Comparison of ENCODE assay signal across 9 mouse cellular contexts in the genomic region with DNA sequence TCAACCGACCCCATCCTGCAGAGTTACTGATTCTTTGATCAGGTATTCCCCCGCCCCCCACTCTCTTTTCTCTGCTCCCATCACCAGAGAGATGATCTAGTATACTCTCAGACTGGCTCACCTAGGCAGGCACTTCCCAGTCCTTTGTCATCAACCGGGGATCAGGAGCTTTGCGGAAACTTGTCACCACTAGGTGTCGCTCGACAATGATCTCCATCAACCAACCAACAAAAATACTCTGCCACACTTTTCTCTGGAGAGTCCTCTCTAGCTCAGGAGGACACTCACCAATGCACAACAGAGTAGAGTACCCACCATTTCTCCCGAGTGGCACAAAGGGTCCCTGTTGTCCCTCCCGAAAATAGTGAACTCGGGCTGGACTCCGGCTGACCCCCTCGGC.
A peak's percentile ranks its signal among the peaks of the same experiment; 100 is the strongest.
DNase-seq lines count a peak whose midpoint lies in the region; ATAC-seq and TF ChIP-seq lines count a peak whose summit lies in the region.
"Had no signal": no experiment of that assay in that cellular context is flagged by ENCODE, and none has a peak within 500 bp of the region (broad histone marks: within the 10 kb centered on the region; RNA-seq: fewer than 3 reads in every experiment).

No protein-coding gene starts in this region.

- H3K36me3 ChIP-seq in embryonic facial prominence, embryonic 10.5 days (replicated peaks): no peaks in the 10 kb centered on the region
- H3K36me3 ChIP-seq in intestine, postnatal 0 days (ENCODE audit: control insufficient read depth, insufficient read depth): no peaks in the 10 kb centered on the region
- no peaks in the 10 kb centered on the region for H3K36me3 ChIP-seq in liver, postnatal 0 days (replicated peaks; ENCODE audit: insufficient read depth, low read length)
- H3K36me3 ChIP-seq: liver, embryonic 13.5 days had no signal

- no peaks in the 10 kb centered on the region for H3K4me1 ChIP-seq in embryonic facial prominence, embryonic 10.5 days
- H3K4me1 ChIP-seq in intestine, postnatal 0 days (replicated peaks; ENCODE audit: control insufficient read depth, insufficient read depth, low read length): no peaks in the 10 kb centered on the region
- H3K4me1 ChIP-seq in liver, postnatal 0 days (ENCODE audit: insufficient read depth): no peaks in the 10 kb centered on the region
- H3K4me1 ChIP-seq: liver, embryonic 13.5 days had no signal

- no peaks in the 10 kb centered on the region for H3K27me3 ChIP-seq in embryonic facial prominence, embryonic 10.5 days (replicated peaks; ENCODE audit: low read depth, poor library complexity, severe bottlenecking)
- H3K27me3 ChIP-seq in intestine, postnatal 0 days (replicated peaks; ENCODE audit: control insufficient read depth, insufficient read depth, low read length): no peaks in the 10 kb centered on the region
- H3K27me3 ChIP-seq in liver, postnatal 0 days (ENCODE audit: insufficient read depth, low read length): no peaks in the 10 kb centered on the region
- H3K27me3 ChIP-seq: liver, embryonic 13.5 days had no signal

- 35% methylated on average over 11 of the region's 11 CpGs for WGBS in embryonic facial prominence, embryonic 10.5 days
- WGBS in intestine, postnatal 0 days: 43% methylated on average over 11 of the region's 11 CpGs
- WGBS in liver, postnatal 0 days (ENCODE audit: insufficient replicate concordance): 34% methylated on average over 11 of the region's 11 CpGs

- no peaks in the 10 kb centered on the region for H3K9me3 ChIP-seq in embryonic facial prominence, embryonic 10.5 days
- H3K9me3 ChIP-seq in intestine, postnatal 0 days (ENCODE audit: control insufficient read depth): no peaks in the 10 kb centered on the region
- no peaks in the 10 kb centered on the region for H3K9me3 ChIP-seq in liver, postnatal 0 days (ENCODE audit: low read length)
- H3K9me3 ChIP-seq: liver, embryonic 13.5 days had no signal

- ATAC-seq in intestine, postnatal 0 days: no peak
- ATAC-seq in liver, postnatal 0 days: no peak
- ATAC-seq in activated CD4-positive, CD25-positive, alpha-beta regulatory T cell, adult 4 months: no peak

- H3K27ac ChIP-seq in embryonic facial prominence, embryonic 10.5 days (replicated peaks): no peak overlapping the region
- H3K27ac ChIP-seq in intestine, postnatal 0 days (ENCODE audit: low read depth, low read length): no peak overlapping the region
- no peak overlapping the region for H3K27ac ChIP-seq in liver, postnatal 0 days (ENCODE audit: low read depth)
- H3K27ac ChIP-seq: liver, embryonic 13.5 days had no signal

- peak; percentile 60 for TF ChIP-seq CTCF in intestine, postnatal 0 days (IDR thresholded peaks at IDR 0.05; ENCODE audit: low read depth)
- peak; percentile 32; the same call in 1 of the 2 replicates for TF ChIP-seq CTCF in liver, postnatal 0 days (IDR thresholded peaks at IDR 0.05; ENCODE audit: low read depth)

- TF ChIP-seq EP300 in liver, postnatal 0 days (IDR thresholded peaks at IDR 0.05; ENCODE audit: low read depth): no peak

- no peak overlapping the region for H3K4me2 ChIP-seq in intestine, postnatal 0 days (replicated peaks; ENCODE audit: low read depth)
- H3K4me2 ChIP-seq in liver, postnatal 0 days (ENCODE audit: low read depth, low read length): no peak overlapping the region
- H3K4me2 ChIP-seq: liver, embryonic 13.5 days had no signal

- H3K9ac ChIP-seq in intestine, postnatal 0 days (ENCODE audit: low read depth, low read length): no peak overlapping the region
- H3K9ac ChIP-seq in liver, postnatal 0 days (replicated peaks): no peak overlapping the region
- H3K9ac ChIP-seq: liver, embryonic 13.5 days had no signal

- H3K4me3 ChIP-seq in embryonic facial prominence, embryonic 10.5 days: no peak overlapping the region
- no peak overlapping the region for H3K4me3 ChIP-seq in intestine, postnatal 0 days (ENCODE audit: low read depth, low read length)
- H3K4me3 ChIP-seq in liver, postnatal 0 days (ENCODE audit: low read depth, low read length): no peak overlapping the region
- H3K4me3 ChIP-seq: liver, embryonic 13.5 days had no signal

- peak; percentile 53 for DNase-seq in layer of hippocampus, adult 11-12 months (ENCODE audit: low spot score)
- DNase-seq in layer of hippocampus, adult 9-11 months: no peak
- DNase-seq in adipocyte (ENCODE audit: low spot score): peak; percentile 39
- peak; percentile 64 for DNase-seq in embryonic facial prominence, embryonic 10.5 days (ENCODE audit: low spot score)
- DNase-seq in liver, postnatal 0 days: peak; percentile 18
- DNase-seq in right cerebral cortex, postnatal 25 days: peak; percentile 8
- DNase-seq: liver, embryonic 13.5 days had no signal
